Mouse (Mus musculus) hindbrain, embryonic 11.5 days (tissue): ENCODE measurements around the gene Ugt2a3. TPM values are rescaled to one million over a fixed set of nuclear protein-coding genes. Genes with fewer than 3 reads are reported as not detected.
A peak's percentile ranks its signal among the peaks of the same experiment; 100 is the strongest.
"Not testable (repeated sequence)": the region's sequence is repeated elsewhere in the genome, so short reads cannot be mapped to it uniquely, and the experiment has no call there.

Experiments
- ATAC-seq: fragments of 200-750 bp; cut with Nextera tagmentation; 2 replicates; pipeline ENCODE4 v1.8.0; 2017; ENCODE audit warnings: mild to moderate bottlenecking, moderate TSS enrichment, moderate library complexity; ENCODE audit not compliant: low FRiP score
- DNase-seq: peaks from one replicate; pipeline ENCODE4 v3.0.0-alpha.2; 2015; ENCODE audit warnings: low spot score
- H3K27ac ChIP-seq: fragments of 300-500 bp; sonication (generic); 2 replicates; pipeline ENCODE4 v1.5.1; 2014; ENCODE audit warnings: mild to moderate bottlenecking, low read depth, low read length
- H3K27me3 ChIP-seq: fragments of 300-500 bp; sonication (generic); 2 replicates; pipeline ENCODE4 v1.6.1; 2014; ENCODE audit warnings: mild to moderate bottlenecking, low read length, moderate library complexity, mixed read lengths; ENCODE audit not compliant: control insufficient read depth, insufficient read depth
- H3K36me3 ChIP-seq: fragments of 300-500 bp; sonication (generic); 2 replicates; pipeline ENCODE4 v1.6.1; 2014; ENCODE audit warnings: mild to moderate bottlenecking, low read length, moderate library complexity, mixed read lengths; ENCODE audit not compliant: control insufficient read depth, insufficient read depth
- H3K4me1 ChIP-seq: fragments of 300-500 bp; sonication (generic); replicated peaks from 2 replicates; pipeline ENCODE4 v1.6.1; 2014; ENCODE audit warnings: low read length, mixed read lengths; ENCODE audit not compliant: control insufficient read depth, insufficient read depth
- H3K4me2 ChIP-seq: fragments of 300-500 bp; sonication (generic); replicated peaks from 2 replicates; pipeline ENCODE4 v1.6.1; 2014; ENCODE audit warnings: mild to moderate bottlenecking, low read depth, low read length
- H3K4me3 ChIP-seq: fragments of 300-500 bp; sonication (generic); 2 replicates; pipeline ENCODE4 v1.5.1; 2014; ENCODE audit warnings: low read depth, low read length
- H3K9ac ChIP-seq: fragments of 300-500 bp; sonication (generic); 2 replicates; pipeline ENCODE4 v1.6.1; 2014; ENCODE audit warnings: low read depth, low read length
- H3K9me3 ChIP-seq: fragments of 300-500 bp; sonication (generic); 2 replicates; pipeline ENCODE4 v1.6.1; 2016; ENCODE audit warnings: low read length; ENCODE audit not compliant: control insufficient read depth
- WGBS: fragments of 180-500 bp; shearing (Covaris S2); extraction: QIAGEN DNeasy Blood & Tissue Kit; methylation state at CpG from one replicate; pipeline ENCODE4 v1.1.7; 2014; 5-methylcytosine and 5-hydroxymethylcytosine counted together
- polyA plus RNA-seq: library from polyadenylated mRNA; unstranded; fragments of >200 nt; fragmentation: Nextera tagmentation; extraction: Ambion mirVana; gene quantifications from 2 replicates; pipeline ENCODE4 v1.2.1, GENCODE M21; 2014

Ugt2a3 gene
- polyA plus RNA-seq, 1 experiment from 2014 or later, result not detected

DNA sequence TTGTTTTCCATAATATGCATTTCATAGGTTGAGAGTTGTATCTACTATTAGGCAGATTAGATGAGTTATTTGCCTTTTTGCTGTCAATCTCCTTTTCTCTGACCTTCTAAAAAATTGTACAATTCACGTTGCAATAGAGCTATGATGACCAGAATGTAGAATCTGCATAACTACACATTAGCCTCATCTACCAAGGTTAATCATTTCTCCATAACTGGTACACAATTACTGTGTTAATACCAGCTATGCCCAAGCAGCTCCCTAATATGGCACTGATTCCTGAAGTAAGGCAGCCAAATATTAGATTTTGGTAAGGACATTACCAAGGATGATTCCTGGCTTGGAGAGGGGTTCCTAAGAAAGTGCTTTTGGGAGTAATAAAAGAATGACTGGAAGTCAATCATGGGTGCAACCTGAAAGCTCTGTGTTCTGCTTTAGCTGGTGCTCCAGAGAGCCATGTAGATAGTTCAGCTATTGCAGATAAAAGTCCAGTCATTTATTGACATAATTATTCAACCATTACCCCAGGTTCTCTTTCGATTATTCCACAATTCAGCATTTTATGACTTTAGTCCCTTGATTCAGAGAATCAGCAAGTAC is 10.6 kb upstream of the Ugt2a3 start:
- WGBS, result 90% methylated on average over 2 of the region's 2 CpGs
- H3K4me2 ChIP-seq, H3K9ac ChIP-seq, ATAC-seq, DNase-seq, H3K27me3 ChIP-seq, H3K36me3 ChIP-seq, H3K9me3 ChIP-seq, H3K27ac ChIP-seq, H3K4me3 ChIP-seq, H3K4me1 ChIP-seq: not testable (repeated sequence)

DNA sequence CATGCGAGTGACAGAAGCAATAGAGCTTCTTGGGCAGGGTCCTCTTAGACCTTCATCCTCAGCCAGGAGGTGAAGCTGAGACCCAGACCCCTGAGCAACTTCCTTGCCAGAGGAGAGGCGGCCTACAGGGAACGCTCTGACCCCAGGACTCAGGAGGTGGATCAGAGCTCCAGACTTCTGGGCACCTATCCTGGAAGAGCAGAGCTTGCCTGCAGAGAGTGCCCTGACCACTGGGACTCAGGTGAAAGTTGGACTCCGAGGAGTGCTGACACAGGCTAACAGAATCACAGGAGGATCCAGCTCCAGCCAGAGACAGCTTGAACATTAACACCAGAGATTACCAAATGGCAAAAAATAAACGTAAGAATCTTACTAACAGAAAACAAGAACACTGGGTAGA is 3.5 kb upstream of the Ugt2a3 start:
- no peak for DNase-seq
- H3K4me1 ChIP-seq, result no peaks in the 10 kb centered on the region
- no peak overlapping the region for H3K4me2 ChIP-seq
- H3K27me3 ChIP-seq, result no peaks in the 10 kb centered on the region
- no peak overlapping the region for H3K27ac ChIP-seq
- WGBS, result 93% methylated on average over 5 of the region's 5 CpGs
- no peaks in the 10 kb centered on the region for H3K36me3 ChIP-seq
- no peak for ATAC-seq
- no peaks in the 10 kb centered on the region for H3K9me3 ChIP-seq
- H3K4me3 ChIP-seq, result no peak overlapping the region
- no peak overlapping the region for H3K9ac ChIP-seq

DNA sequence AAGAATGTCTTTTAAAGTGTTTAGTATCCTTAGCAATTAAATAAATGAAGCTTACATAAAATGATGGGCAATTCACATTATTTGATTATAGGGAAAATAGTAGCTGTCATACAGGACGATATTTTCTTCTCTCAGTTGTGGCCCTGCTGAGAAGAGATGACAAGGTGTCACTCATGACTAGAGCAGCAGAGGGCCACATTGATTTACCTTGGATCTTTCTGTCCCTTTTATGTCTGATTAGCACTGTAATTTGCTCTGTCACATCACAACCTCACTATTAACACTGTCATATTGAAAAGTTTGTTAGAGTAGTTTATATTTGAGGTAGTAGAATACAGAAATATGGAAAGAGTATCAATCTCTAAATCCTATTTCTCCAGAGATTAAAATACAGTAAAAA is 1.8 kb downstream of the Ugt2a3 start:
- Histone ChIP-seq H3K9ac (no peak overlapping the region), H3K36me3 (no peaks in the 10 kb centered on the region), H3K27me3 (no peaks in the 10 kb centered on the region)

DNA sequence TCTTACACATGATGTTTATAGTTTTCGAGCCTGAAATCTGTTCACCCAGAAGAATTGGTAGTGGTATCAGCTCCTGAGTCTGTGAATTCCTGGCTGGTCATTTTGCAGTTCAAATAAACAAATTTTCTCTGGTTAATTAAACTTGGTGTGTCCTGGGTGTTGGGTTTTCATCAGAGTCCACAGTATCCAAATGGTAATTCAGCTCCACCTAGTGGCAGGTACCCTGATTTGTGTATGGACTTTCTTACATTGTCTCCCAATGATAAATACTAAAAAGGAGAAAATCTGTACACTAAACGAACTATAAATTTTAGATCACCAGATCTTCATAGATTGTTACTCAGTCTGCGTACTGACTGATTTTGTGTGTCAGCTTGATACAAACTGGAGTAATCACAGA is 3.4 kb downstream of the Ugt2a3 start:
- 60% methylated on average over 3 of the region's 3 CpGs for WGBS
- Histone ChIP-seq H3K4me1 (no peaks in the 10 kb centered on the region), H3K4me3 (no peak overlapping the region), H3K27ac (no peak overlapping the region), H3K9me3 (no peaks in the 10 kb centered on the region), H3K27me3 (no peaks in the 10 kb centered on the region), H3K36me3 (no peaks in the 10 kb centered on the region), H3K9ac (no peak overlapping the region), H3K4me2 (no peak overlapping the region)
- DNase-seq (peak; percentile 19), ATAC-seq (0 out of 2 replicates have a peak, but pooled peaks have one; percentile 57)

More for the DNA sequence above, 1.8 kb downstream of the Ugt2a3 start:
- Histone ChIP-seq H3K4me3 (no peak overlapping the region), H3K4me1 (no peaks in the 10 kb centered on the region), H3K9me3 (no peaks in the 10 kb centered on the region), H3K27ac (no peak overlapping the region), H3K4me2 (no peak overlapping the region)
- DNase-seq (no peak), ATAC-seq (no peak)
- 76% methylated on average over 1 of the region's 1 CpGs for WGBS

DNA sequence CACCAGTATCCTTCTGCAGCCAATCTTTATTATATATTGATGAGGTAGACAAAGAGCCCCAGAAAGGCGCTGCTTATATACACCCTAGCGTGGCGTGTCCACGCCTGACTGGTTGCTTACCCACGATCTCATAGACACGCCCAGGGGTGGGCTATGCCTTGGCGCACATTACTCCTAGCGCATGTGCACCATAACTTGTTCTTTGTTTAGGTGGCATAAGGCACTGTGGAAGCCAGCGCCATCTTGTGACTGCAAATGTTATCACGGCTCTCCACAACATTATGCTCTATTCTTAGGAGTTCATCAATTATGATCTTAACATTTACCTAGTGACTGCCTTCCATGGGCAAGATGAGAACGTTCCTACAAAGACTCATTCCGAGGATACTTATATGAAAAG is 25.6 kb downstream of the Ugt2a3 start:
- Histone ChIP-seq H3K36me3 (no peaks in the 10 kb centered on the region), H3K4me1 (no peaks in the 10 kb centered on the region)

DNA sequence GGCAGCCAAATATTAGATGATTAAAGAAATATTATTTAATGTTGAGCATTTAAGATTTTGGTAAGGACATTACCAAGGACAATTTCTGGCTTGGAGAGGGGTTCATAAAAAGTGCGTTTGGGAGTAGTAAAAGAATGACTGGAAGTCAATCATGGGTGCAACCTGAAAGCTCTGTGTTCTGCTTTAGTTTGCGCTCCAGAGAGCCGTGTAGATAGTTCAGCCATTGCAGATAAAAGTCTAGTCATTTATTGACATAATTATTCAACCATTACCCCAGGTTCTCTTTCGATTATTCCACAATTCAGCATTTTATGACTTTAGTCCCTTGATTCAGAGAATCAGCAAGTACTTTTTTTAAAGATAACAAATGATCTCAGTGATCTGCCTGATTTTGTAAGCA is 50.8 kb downstream of the Ugt2a3 start:
- not testable (repeated sequence) for H3K36me3 ChIP-seq, DNase-seq, H3K9ac ChIP-seq, H3K27me3 ChIP-seq, H3K4me2 ChIP-seq, H3K9me3 ChIP-seq, H3K27ac ChIP-seq, H3K4me3 ChIP-seq, ATAC-seq, H3K4me1 ChIP-seq
- WGBS, result 87% methylated on average over 4 of the region's 4 CpGs

More for the DNA sequence above, 25.6 kb downstream of the Ugt2a3 start:
- Histone ChIP-seq H3K9ac (no peak overlapping the region), H3K9me3 (no peaks in the 10 kb centered on the region), H3K4me2 (no peak overlapping the region), H3K27me3 (no peaks in the 10 kb centered on the region), H3K27ac (no peak overlapping the region), H3K4me3 (no peak overlapping the region)
- WGBS, result 93% methylated on average over 12 of the region's 12 CpGs
- ATAC-seq (no peak; the same call in 1 of the 2 replicates), DNase-seq (peak; percentile 1)

DNA sequence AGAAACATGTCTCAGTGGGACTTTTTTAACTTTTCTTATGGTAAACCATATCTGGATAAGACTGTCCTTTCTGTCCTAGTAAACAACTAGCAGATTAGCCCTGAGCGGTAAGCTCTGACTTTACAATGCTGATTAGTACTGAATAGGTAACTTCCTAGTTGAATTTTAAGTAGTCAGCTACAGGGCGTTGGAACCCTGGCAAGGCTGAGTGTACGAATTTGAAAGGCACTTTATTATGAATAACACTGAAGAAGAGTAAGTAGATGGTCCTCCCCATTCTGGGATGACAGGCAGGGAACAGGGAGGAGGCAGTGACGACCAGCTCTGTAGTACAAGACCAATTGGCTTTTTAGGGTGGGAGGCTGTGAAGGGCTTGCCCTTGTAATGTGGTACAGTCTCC is 61.0 kb downstream of the Ugt2a3 start:
- not testable (repeated sequence) for H3K4me1 ChIP-seq, H3K4me2 ChIP-seq, H3K27me3 ChIP-seq, H3K4me3 ChIP-seq, H3K9ac ChIP-seq, H3K9me3 ChIP-seq, ATAC-seq, H3K27ac ChIP-seq, H3K36me3 ChIP-seq, DNase-seq
- 82% methylated on average over 4 of the region's 4 CpGs for WGBS

DNA sequence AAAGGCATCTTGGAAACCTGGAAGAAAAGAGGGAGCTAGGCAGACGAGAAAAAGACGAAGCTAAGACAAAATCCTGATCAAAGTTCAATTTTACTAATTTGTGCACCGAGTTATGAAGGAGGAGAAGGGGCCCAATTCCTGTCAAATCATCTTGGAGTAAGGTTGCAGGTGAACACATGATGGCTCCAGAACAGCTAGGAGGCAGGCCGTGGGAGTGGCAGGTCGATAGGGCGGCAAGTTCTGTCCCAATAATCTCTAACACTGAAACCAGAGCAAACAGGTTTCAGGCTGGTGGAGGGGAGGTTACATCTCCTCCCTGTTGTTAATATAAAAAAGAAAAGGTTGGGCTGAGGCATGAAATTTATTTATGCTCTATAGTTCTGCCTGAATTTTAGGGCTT is 61.4 kb downstream of the Ugt2a3 start:
- H3K27ac ChIP-seq, result no peak overlapping the region
- ATAC-seq (no peak), DNase-seq (no peak)
- no peaks in the 10 kb centered on the region for H3K27me3 ChIP-seq
- no peaks in the 10 kb centered on the region for H3K9me3 ChIP-seq
- H3K36me3 ChIP-seq, result no peaks in the 10 kb centered on the region
- no peak overlapping the region for H3K4me3 ChIP-seq
- 92% methylated on average over 6 of the region's 6 CpGs for WGBS
- no peaks in the 10 kb centered on the region for H3K4me1 ChIP-seq
- no peak overlapping the region for H3K4me2 ChIP-seq
- no peak overlapping the region for H3K9ac ChIP-seq
